Mouse (Mus musculus): ENCODE results near the gene Bicc1.

DNA sequence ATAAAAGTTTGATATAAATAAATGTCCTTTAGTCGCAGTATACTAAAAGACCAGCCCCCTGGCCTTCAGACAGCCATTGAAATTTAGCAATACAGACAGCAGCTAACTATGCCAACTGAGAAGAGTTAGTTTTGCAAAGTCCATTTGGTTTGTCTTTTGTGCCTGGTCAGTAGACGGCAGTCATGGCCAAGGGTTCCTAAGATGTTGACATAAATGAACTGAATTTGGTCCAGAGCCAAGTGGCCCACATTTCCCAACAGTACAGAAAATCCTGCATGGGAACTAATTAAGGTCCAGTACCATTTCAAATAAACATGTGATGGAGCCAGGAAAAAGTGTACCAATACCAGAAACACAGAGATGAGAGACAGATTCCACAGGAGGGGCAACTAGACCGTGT is 235.2 kb downstream of the Bicc1 start:
- TF ChIP-seq EP300 (IDR thresholded peaks at IDR 0.05; ENCODE audit: insufficient read depth, low read depth, low read length) (no peak), POLR2A (IDR thresholded peaks at IDR 0.05; ENCODE audit: insufficient read depth, low read depth, low read length) (no peak), CTCF (IDR thresholded peaks at IDR 0.05) (no peak)

Data from heart, adult 2 months (tissue).